Mouse (Mus musculus) myocyte (in vitro differentiated cells): Measurements from ENCODE around the gene Pnmal1. TPM values are rescaled to one million over a fixed set of nuclear protein-coding genes. Genes with fewer than 3 reads are reported as not detected.

Experiments used
- H3K27me3 ChIP-seq: one replicate; pipeline ENCODE4 v1.6.1; 2011; ENCODE audit not compliant: control insufficient read depth, insufficient read depth, insufficient read length
- H3K36me3 ChIP-seq: one replicate; pipeline ENCODE4 v1.6.1; 2011; ENCODE audit not compliant: control insufficient read depth, insufficient read depth
- H3K4me2 ChIP-seq: one replicate; pipeline ENCODE4 v1.6.1; 2011; ENCODE audit warnings: low read depth, control low read depth
- H3K4me3 ChIP-seq: one replicate; pipeline ENCODE4 v1.5.1; 2011; ENCODE audit warnings: mild to moderate bottlenecking, control low read depth, moderate library complexity
- H3K79me2 ChIP-seq: one replicate; pipeline ENCODE4 v1.6.1; 2011; ENCODE audit not compliant: control insufficient read depth, insufficient read depth
- H3ac ChIP-seq: one replicate; pipeline ENCODE4 v1.6.1; 2011; ENCODE audit not compliant: control insufficient read depth, insufficient read length
- CEBPB ChIP-seq: IDR thresholded peaks from 2 replicates; pipeline ENCODE4 v1.6.1; 2011; ENCODE audit warnings: mild to moderate bottlenecking, moderate library complexity; ENCODE audit not compliant: poor library complexity, insufficient read depth, severe bottlenecking
- E2F4 ChIP-seq: IDR thresholded peaks from one replicate; pipeline ENCODE4 v1.6.1; 2011; ENCODE audit warnings: mild to moderate bottlenecking, control low read depth, moderate library complexity; ENCODE audit not compliant: insufficient read depth
- MAX ChIP-seq: IDR thresholded peaks from one replicate; pipeline ENCODE4 v1.6.1; 2011; ENCODE audit warnings: low read depth, mild to moderate bottlenecking, control low read depth
- MYOD1 ChIP-seq, 3 experiments: IDR thresholded peaks; one replicate each; pipeline ENCODE4 v1.6.1; 2011; ENCODE audit warnings: control low read depth in 2 of 3, low read depth in 2 of 3, mild to moderate bottlenecking in 2 of 3, moderate library complexity in 1 of 3; ENCODE audit not compliant: insufficient read length in 2 of 3, control insufficient read depth in 1 of 3
- MYOG ChIP-seq, 3 experiments: IDR thresholded peaks; one replicate each; pipeline ENCODE4 v1.6.1; 2011; ENCODE audit warnings: control low read depth in 2 of 3, low read depth in 2 of 3, mild to moderate bottlenecking in 2 of 3; ENCODE audit not compliant: insufficient read length in 2 of 3, control insufficient read depth in 1 of 3, insufficient read depth in 1 of 3
- POLR2A ChIP-seq: IDR thresholded peaks from one replicate; pipeline ENCODE4 v1.6.1; 2011; ENCODE audit warnings: low read depth, mild to moderate bottlenecking, control low read depth, moderate library complexity; ENCODE audit not compliant: insufficient read length
- POLR2AphosphoS2 ChIP-seq: IDR thresholded peaks from one replicate; pipeline ENCODE4 v1.6.1; 2011; ENCODE audit warnings: low read depth, control low read depth; ENCODE audit not compliant: insufficient read length
- REST ChIP-seq: IDR thresholded peaks from one replicate; pipeline ENCODE4 v1.6.1; 2011; ENCODE audit warnings: mild to moderate bottlenecking, control low read depth, moderate library complexity; ENCODE audit not compliant: insufficient read depth, insufficient read length
- SRF ChIP-seq: IDR thresholded peaks from one replicate; pipeline ENCODE4 v1.6.1; 2011; ENCODE audit warnings: low read depth; ENCODE audit not compliant: control insufficient read depth, insufficient read length
- TCF12 ChIP-seq: IDR thresholded peaks from one replicate; pipeline ENCODE4 v1.6.1; 2011; ENCODE audit warnings: mild to moderate bottlenecking, control low read depth; ENCODE audit not compliant: poor library complexity, insufficient read depth, severe bottlenecking
- TCF3 ChIP-seq: IDR thresholded peaks from one replicate; pipeline ENCODE4 v1.6.1; 2011; ENCODE audit warnings: low read depth, control low read depth; ENCODE audit not compliant: insufficient read length
- USF1 ChIP-seq: IDR thresholded peaks from one replicate; pipeline ENCODE4 v1.6.1; 2011; ENCODE audit warnings: low read depth, mild to moderate bottlenecking, control low read depth, moderate library complexity
- polyA plus RNA-seq: library from polyadenylated mRNA; unstranded; fragments of >200 nt; fragmentation: generic; extraction: Trizol; gene quantifications from one replicate; pipeline ENCODE4 v1.2.1, GENCODE M21; 2012; ENCODE audit warnings: missing spikeins

The Pnmal1 gene
- polyA plus RNA-seq = 0.05 TPM

GRCm38 (mm10) chr7:16959539-16960187 lies at the start of gene Pnmal1:
Pnmal1 (plus strand) TSS chr7:16959679.
- TF ChIP-seq MYOG (IDR thresholded peaks at IDR 0.05; ENCODE audit: control insufficient read depth in 1 of 3, insufficient read depth in 1 of 3, insufficient read length in 2 of 3, low read depth in 2 of 3) (no peak), E2F4 (no peak), TCF3 (no peak), CEBPB (no peak), MAX (no peak), POLR2A (no peak), SRF (no peak), MYOD1 (IDR thresholded peaks at IDR 0.05; ENCODE audit: control insufficient read depth in 1 of 3, insufficient read length in 2 of 3, low read depth in 2 of 3) (no peak), USF1 (no peak), TCF12 (no peak), REST (no peak), POLR2AphosphoS2 (no peak)
- no peak within 1 kb of the TSS for H3ac ChIP-seq
- H3K4me3 ChIP-seq = no peak within 1 kb of the TSS
- no peak within 1 kb of the TSS for H3K4me2 ChIP-seq
- H3K36me3 ChIP-seq = no peaks in the 10 kb centered on the region
- no peaks in the 10 kb centered on the region for H3K27me3 ChIP-seq
- no peaks in the 10 kb centered on the region for H3K79me2 ChIP-seq

- peak in 1 of 3 experiments; percentile 5 for TF ChIP-seq MYOD1 (IDR thresholded peaks at IDR 0.05; ENCODE audit: control insufficient read depth in 1 of 3, insufficient read length in 2 of 3, low read depth in 2 of 3)
- TF ChIP-seq POLR2AphosphoS2 = no peak
- TF ChIP-seq POLR2A = peak; percentile 50
- Histone ChIP-seq H3ac (no peak overlapping the region), H3K4me2 (peak overlapping the region; percentile 74), H3K36me3 (no peaks in the 10 kb centered on the region), H3K27me3 (no peaks in the 10 kb centered on the region), H3K79me2 (peaks cover 9% of the 10 kb centered on the region), H3K4me3 (peak overlapping the region; percentile 13)
Measured at GRCm38 (mm10) chr7:16909909-16910308, 49.6 kb upstream of the Pnmal1 start.

GRCm38 (mm10) chr7:16911904-16912303 lies 47.6 kb upstream of the Pnmal1 start:
- Histone ChIP-seq H3K4me3 (no peak overlapping the region), H3ac (no peak overlapping the region), H3K36me3 (peaks cover under 1% of the 10 kb centered on the region), H3K27me3 (no peaks in the 10 kb centered on the region), H3K4me2 (peak overlapping the region; percentile 44), H3K79me2 (peaks cover 9% of the 10 kb centered on the region)
- no peak for TF ChIP-seq POLR2AphosphoS2
- no peak for TF ChIP-seq TCF3
- TF ChIP-seq USF1 = no peak
- no peak for TF ChIP-seq CEBPB
- TF ChIP-seq MYOG (IDR thresholded peaks at IDR 0.05; ENCODE audit: control insufficient read depth in 1 of 3, insufficient read depth in 1 of 3, insufficient read length in 2 of 3, low read depth in 2 of 3) = no peak
- no peak for TF ChIP-seq MYOD1 (IDR thresholded peaks at IDR 0.05; ENCODE audit: control insufficient read depth in 1 of 3, insufficient read length in 2 of 3, low read depth in 2 of 3)
- TF ChIP-seq SRF = no peak
- no peak for TF ChIP-seq MAX
- no peak for TF ChIP-seq E2F4
- TF ChIP-seq TCF12 = no peak
- TF ChIP-seq REST = no peak
- TF ChIP-seq POLR2A = no peak

- peak overlapping the region; percentile 44 for H3K4me2 ChIP-seq
- H3K27me3 ChIP-seq = no peaks in the 10 kb centered on the region
- H3K79me2 ChIP-seq = peaks cover 9% of the 10 kb centered on the region
- no peak overlapping the region for H3K4me3 ChIP-seq
- TF ChIP-seq REST (no peak), CEBPB (peak; percentile 61; the same call in 1 of the 2 replicates)
- H3K36me3 ChIP-seq = peaks cover 3% of the 10 kb centered on the region
- H3ac ChIP-seq = no peak overlapping the region
Measured at GRCm38 (mm10) chr7:16912360-16912759, 47.1 kb upstream of the Pnmal1 start.

GRCm38 (mm10) chr7:16913806-16914452 lies 45.5 kb upstream of the Pnmal1 start:
- Histone ChIP-seq H3K4me3 (no peak overlapping the region), H3K4me2 (peak overlapping the region; percentile 44), H3K36me3 (peaks cover 3% of the 10 kb centered on the region), H3K27me3 (no peaks in the 10 kb centered on the region), H3K79me2 (peaks cover 4% of the 10 kb centered on the region), H3ac (no peak overlapping the region)
- TF ChIP-seq POLR2A (peak; percentile 22), USF1 (no peak)
